11 mouse cellular contexts compared by ENCODE assay signal in genomic region chr15:62889798-62890197, GRCm38 (mm10).
"Had no signal": no experiment of that assay in that cellular context is flagged by ENCODE, and none has a peak within 500 bp of the region (broad histone marks: within the 10 kb centered on the region; RNA-seq: fewer than 3 reads in every experiment).

No protein-coding gene starts in this region.

- H3K36me3 ChIP-seq: limb, embryonic 13.5 days; midbrain, embryonic 10.5 days; neural tube, embryonic 12.5 days; stomach, embryonic 15.5 days had no signal

- H3K9ac ChIP-seq: limb, embryonic 13.5 days; liver, embryonic 14.5 days; neural tube, embryonic 12.5 days; stomach, embryonic 15.5 days had no signal

- H3K27me3 ChIP-seq: limb, embryonic 13.5 days; neural tube, embryonic 12.5 days; stomach, embryonic 15.5 days had no signal

- H3K27ac ChIP-seq: limb, embryonic 13.5 days; liver, embryonic 14.5 days; midbrain, embryonic 10.5 days; neural tube, embryonic 12.5 days; stomach, embryonic 15.5 days had no signal

- DNase-seq: kidney, postnatal 14 days; left cerebral cortex, postnatal 4 days; lung, adult 18-20 months; lung, postnatal 36 days; midbrain, embryonic 14.5 days; thymus, postnatal 36 days had no signal

- H3K4me1 ChIP-seq: limb, embryonic 13.5 days; midbrain, embryonic 10.5 days; neural tube, embryonic 12.5 days; stomach, embryonic 15.5 days had no signal

- H3K9me3 ChIP-seq: limb, embryonic 13.5 days; midbrain, embryonic 10.5 days; neural tube, embryonic 12.5 days; stomach, embryonic 15.5 days had no signal

- H3K4me3 ChIP-seq: limb, embryonic 13.5 days; midbrain, embryonic 10.5 days; neural tube, embryonic 12.5 days; stomach, embryonic 15.5 days had no signal

- H3K4me2 ChIP-seq: limb, embryonic 13.5 days; neural tube, embryonic 12.5 days; stomach, embryonic 15.5 days had no signal
